Mouse (Mus musculus) liver, embryonic 15.5 days (tissue): Measurements from ENCODE around the gene Tmem151b. TPM values are rescaled to one million over a fixed set of nuclear protein-coding genes. Genes with fewer than 3 reads are reported as not detected.
A peak's percentile ranks its signal among the peaks of the same experiment; 100 is the strongest.

Source experiments
- ATAC-seq: fragments of 200-750 bp; cut with Nextera tagmentation; 2 replicates; pipeline ENCODE4 v1.8.0; 2017; ENCODE audit warnings: moderate number of reproducible peaks, mild to moderate bottlenecking, moderate library complexity; ENCODE audit not compliant: insufficient read depth
- H3K27ac ChIP-seq: fragments of 300-500 bp; sonication (generic); replicated peaks from 2 replicates; pipeline ENCODE4 v1.5.1; 2015; ENCODE audit warnings: mild to moderate bottlenecking, inconsistent platforms
- H3K27me3 ChIP-seq: fragments of 300-500 bp; sonication (generic); 2 replicates; pipeline ENCODE4 v1.6.1; 2015; ENCODE audit warnings: mild to moderate bottlenecking, inconsistent platforms
- H3K36me3 ChIP-seq: fragments of 300-500 bp; sonication (generic); replicated peaks from 2 replicates; pipeline ENCODE4 v1.6.1; 2015; ENCODE audit warnings: moderate library complexity, mild to moderate bottlenecking, inconsistent platforms
- H3K4me1 ChIP-seq: fragments of 300-500 bp; sonication (generic); replicated peaks from 2 replicates; pipeline ENCODE4 v1.6.1; 2015; ENCODE audit warnings: inconsistent platforms
- H3K4me2 ChIP-seq: fragments of 300-500 bp; sonication (generic); 2 replicates; pipeline ENCODE4 v1.6.1; 2015; ENCODE audit warnings: moderate library complexity, mild to moderate bottlenecking, inconsistent platforms
- H3K4me3 ChIP-seq: fragments of 300-500 bp; sonication (generic); replicated peaks from 2 replicates; pipeline ENCODE4 v1.5.1; 2015; ENCODE audit warnings: mild to moderate bottlenecking, inconsistent platforms
- H3K9ac ChIP-seq: fragments of 300-500 bp; sonication (generic); 2 replicates; pipeline ENCODE4 v1.6.1; 2015; ENCODE audit warnings: moderate library complexity, mild to moderate bottlenecking, inconsistent platforms
- H3K9me3 ChIP-seq: fragments of 300-500 bp; sonication (generic); replicated peaks from 2 replicates; pipeline ENCODE4 v1.6.1; 2016; ENCODE audit warnings: inconsistent platforms
- WGBS: fragments of 180-500 bp; shearing (Covaris S2); methylation state at CpG from one replicate; pipeline ENCODE4 v1.1.7; 2015; ENCODE audit warnings: mixed read lengths; ENCODE audit not compliant: insufficient replicate concordance; 5-methylcytosine and 5-hydroxymethylcytosine counted together
- polyA plus RNA-seq: library from polyadenylated mRNA; unstranded; fragments of >200 nt; fragmentation: Nextera tagmentation; extraction: Ambion mirVana; gene quantifications from 2 replicates; pipeline ENCODE4 v1.2.1, GENCODE M21; 2015

Gene Tmem151b
- polyA plus RNA-seq, 1 experiment from 2014 or later = 0.07 TPM

DNA sequence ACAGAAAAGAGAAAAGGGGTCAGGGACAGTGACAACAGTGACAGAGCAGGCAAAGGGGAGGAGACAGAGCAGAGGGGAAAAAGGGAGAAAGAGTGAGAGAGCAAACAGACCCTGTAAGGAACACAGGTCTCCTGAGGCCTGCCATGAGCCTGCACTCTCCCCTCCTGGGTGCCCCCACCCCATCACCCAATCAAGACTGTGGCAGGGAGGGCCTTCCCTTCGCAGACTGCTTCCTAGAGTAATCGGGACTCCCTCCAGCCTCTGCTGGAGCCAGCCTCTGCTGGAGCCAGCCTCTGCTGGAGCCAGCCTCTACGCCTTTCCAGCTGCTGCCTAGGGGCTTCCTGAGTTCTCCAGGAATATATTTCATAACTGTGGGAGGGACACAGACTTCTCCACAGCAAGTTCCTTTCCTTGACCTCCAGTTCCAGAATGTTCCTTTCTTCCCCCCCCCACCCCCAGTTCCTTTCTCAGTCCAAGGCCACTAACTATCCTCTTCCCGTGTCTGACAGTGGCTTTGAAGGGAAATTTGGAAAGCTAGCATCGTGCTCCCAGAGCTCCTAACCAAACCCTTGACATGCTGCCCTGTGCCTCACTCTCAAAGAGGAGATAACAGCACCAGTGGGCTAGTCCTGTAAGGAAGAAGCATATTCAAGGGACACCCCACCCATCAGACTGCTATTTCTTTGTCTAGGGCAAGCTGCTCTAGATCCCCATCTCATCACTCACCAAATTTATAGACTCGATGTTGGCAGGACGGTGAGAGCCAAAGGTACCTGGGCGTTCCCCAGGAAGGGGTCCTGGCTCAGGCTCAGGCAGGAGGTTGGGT lies 43.3 kb upstream of the Tmem151b start:
- H3K4me1 ChIP-seq = peaks cover 86% of the 10 kb centered on the region
- 14% methylated on average over 8 of the region's 8 CpGs for WGBS
- peak overlapping the region; percentile 76 for H3K9ac ChIP-seq
- peak overlapping the region; percentile 96 for H3K4me2 ChIP-seq
- no peaks in the 10 kb centered on the region for H3K9me3 ChIP-seq
- H3K27me3 ChIP-seq = no peaks in the 10 kb centered on the region
- peak overlapping the region; percentile 78 for H3K4me3 ChIP-seq
- peaks cover 45% of the 10 kb centered on the region for H3K36me3 ChIP-seq
- H3K27ac ChIP-seq = peak overlapping the region; percentile 94
- ATAC-seq = peak; percentile 62

DNA sequence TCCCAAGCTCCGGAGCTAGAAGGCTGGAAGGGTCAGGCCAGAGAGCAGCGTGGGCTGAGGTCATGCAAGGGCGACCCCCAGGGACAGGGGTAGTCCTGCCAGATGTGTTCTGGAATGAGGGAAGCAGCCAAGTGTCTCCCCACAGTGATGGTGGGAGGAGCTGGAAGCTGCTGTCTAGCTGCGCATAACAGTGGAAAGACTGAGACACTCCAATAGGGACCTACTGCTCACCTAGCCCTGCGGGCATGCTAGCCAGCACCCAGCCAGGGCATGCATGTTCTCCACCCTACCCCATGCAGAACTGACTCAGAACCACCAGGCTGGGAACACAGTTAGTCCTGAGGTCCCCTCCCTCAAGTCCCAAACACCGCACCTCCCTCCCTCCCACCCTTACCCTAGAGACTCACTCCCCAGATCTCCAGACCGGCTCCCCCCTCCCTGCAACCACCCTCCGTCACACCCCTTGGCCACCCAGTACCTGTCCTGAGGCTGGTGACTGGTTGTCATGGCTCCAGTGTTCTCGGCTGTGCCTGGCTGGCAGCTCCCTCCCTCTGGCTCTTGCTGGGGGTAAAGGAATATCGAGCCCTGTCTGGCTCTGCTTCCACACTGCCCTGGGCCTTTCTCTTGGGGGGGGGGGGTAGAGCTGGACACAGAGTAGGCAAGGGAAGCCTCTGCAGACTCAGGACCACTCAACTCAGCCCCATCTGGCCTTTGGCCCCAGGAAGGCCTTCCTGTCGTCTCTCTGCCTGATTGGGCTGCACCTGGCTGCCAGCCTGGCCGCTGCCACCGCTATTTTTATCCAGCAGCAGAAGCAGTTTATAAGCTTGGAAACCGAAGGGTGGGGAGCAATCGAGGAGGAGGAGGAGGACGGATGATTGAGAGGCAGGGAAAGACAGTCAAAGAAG lies 42.5 kb upstream of the Tmem151b start:
- H3K9me3 ChIP-seq = no peaks in the 10 kb centered on the region
- peaks cover 54% of the 10 kb centered on the region for H3K36me3 ChIP-seq
- H3K4me1 ChIP-seq = peaks cover 80% of the 10 kb centered on the region
- no peaks in the 10 kb centered on the region for H3K27me3 ChIP-seq
- 52% methylated on average over 16 of the region's 16 CpGs for WGBS
- H3K27ac ChIP-seq = peak overlapping the region; percentile 94
- H3K4me3 ChIP-seq = peak overlapping the region; percentile 78
- no peak for ATAC-seq
- peak overlapping the region; percentile 96 for H3K4me2 ChIP-seq
- H3K9ac ChIP-seq = peak overlapping the region; percentile 76

DNA sequence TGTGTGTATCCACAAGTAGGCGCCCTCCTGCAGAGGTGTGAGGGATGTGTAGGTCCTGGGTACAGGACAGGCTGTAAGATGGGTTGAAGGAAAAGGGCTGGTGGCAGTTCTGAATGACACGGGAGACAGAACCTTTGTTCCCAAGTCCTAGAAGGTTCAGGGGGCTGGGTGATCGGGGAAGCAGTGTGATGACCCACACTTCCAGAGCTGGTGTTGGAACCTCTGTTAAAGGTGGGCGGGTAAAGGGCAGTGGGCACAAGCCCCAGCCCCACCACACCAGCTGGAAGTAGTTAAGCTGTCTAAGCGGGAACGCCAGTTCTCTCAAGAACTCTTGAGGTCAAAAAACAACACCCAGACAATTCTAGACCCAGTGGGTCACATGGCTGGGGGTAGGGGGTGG lies 40.9 kb upstream of the Tmem151b start:
- 0 out of 2 replicates have a peak, but pooled peaks cover 3% of the 10 kb centered on the region for H3K9me3 ChIP-seq
- H3K4me1 ChIP-seq = peaks cover 75% of the 10 kb centered on the region
- no peak overlapping the region for H3K27ac ChIP-seq
- H3K36me3 ChIP-seq = peaks cover 69% of the 10 kb centered on the region
- no peak overlapping the region for H3K4me3 ChIP-seq
- no peaks in the 10 kb centered on the region for H3K27me3 ChIP-seq
- no peak overlapping the region for H3K4me2 ChIP-seq
- no peak for ATAC-seq
- no peak overlapping the region for H3K9ac ChIP-seq
- WGBS = 85% methylated on average over 6 of the region's 6 CpGs

DNA sequence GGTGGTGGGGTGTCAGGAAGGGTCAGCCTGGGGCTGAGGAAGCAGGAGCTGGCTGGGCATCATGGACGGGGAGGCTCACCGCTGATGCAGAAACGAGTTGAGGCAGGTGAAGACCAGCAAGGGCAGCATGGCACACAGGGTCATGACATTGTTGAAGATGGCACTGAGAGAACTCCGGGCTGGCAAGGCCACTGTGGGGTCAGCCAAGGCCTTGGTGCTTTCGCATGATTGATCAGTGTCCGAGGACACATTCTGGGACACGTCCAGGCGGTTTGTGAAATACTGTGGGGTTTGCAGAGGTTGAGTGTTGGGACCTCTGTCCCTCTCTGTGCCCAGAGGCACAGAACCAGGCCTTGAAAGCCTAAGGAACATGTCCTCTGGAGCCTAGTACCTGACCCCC lies 40.4 kb upstream of the Tmem151b start:
- Histone ChIP-seq H3K9me3 (0 out of 2 replicates have a peak, but pooled peaks cover 3% of the 10 kb centered on the region), H3K27me3 (no peaks in the 10 kb centered on the region), H3K27ac (no peak overlapping the region), H3K4me1 (peaks cover 75% of the 10 kb centered on the region), H3K36me3 (peaks cover 75% of the 10 kb centered on the region), H3K4me3 (no peak overlapping the region), H3K4me2 (no peak overlapping the region), H3K9ac (no peak overlapping the region)
- no peak for ATAC-seq
- WGBS = 82% methylated on average over 8 of the region's 8 CpGs

DNA sequence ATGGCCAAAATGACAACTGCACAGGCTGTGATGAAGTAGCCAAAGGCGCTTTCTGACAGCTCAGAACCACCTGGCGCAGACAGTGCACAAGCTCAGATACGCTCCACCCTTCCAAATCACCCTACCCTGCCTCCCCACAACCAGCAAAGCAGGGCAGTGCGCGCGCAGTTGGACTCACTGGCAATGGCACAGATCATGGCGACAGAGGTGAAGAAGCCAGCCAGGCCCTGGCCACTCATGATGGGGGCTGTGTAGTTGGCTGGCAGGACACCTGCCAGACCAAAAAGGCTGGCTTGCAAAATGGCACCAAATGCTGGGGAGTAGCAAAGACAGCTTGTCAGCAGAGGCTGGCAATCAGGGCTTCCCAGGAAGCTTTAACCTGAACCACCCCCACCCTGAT lies 39.8 kb upstream of the Tmem151b start:
- H3K4me1 ChIP-seq = peaks cover 75% of the 10 kb centered on the region

DNA sequence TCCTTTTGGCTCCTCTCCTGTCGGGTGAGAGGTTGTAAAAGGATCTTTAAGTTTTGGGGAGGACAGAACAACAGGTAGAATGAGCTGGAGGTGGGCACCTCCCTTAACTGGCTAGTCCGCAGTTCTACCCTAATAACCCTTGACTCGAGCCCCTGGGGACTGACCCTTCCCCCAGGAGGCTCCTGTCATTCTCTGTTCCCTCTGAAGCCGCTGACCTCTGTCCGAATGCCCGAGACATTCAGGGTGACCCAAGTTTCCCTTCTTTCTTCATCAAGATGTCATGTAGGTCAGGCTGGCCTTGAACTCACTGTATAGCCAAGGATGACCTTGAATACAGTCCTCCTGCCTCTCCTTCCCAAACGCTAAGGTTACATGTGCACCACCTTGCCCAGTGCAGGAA lies 38.9 kb upstream of the Tmem151b start:
- H3K4me1 ChIP-seq = peaks cover 75% of the 10 kb centered on the region
- H3K9ac ChIP-seq = no peak overlapping the region
- ATAC-seq = no peak
- no peaks in the 10 kb centered on the region for H3K27me3 ChIP-seq
- WGBS = 93% methylated on average over 7 of the region's 7 CpGs
- 0 out of 2 replicates have a peak, but pooled peaks cover 3% of the 10 kb centered on the region for H3K9me3 ChIP-seq
- peaks cover 82% of the 10 kb centered on the region for H3K36me3 ChIP-seq
- no peak overlapping the region for H3K4me3 ChIP-seq
- H3K4me2 ChIP-seq = no peak overlapping the region
- H3K27ac ChIP-seq = no peak overlapping the region

More for the DNA sequence above, 39.8 kb upstream of the Tmem151b start:
- WGBS = 98% methylated on average over 7 of the region's 7 CpGs
- no peak overlapping the region for H3K27ac ChIP-seq
- H3K4me2 ChIP-seq = no peak overlapping the region
- 0 out of 2 replicates have a peak, but pooled peaks cover 3% of the 10 kb centered on the region for H3K9me3 ChIP-seq
- H3K4me3 ChIP-seq = no peak overlapping the region
- H3K36me3 ChIP-seq = peaks cover 81% of the 10 kb centered on the region
- H3K27me3 ChIP-seq = no peaks in the 10 kb centered on the region
- no peak for ATAC-seq
- no peak overlapping the region for H3K9ac ChIP-seq

DNA sequence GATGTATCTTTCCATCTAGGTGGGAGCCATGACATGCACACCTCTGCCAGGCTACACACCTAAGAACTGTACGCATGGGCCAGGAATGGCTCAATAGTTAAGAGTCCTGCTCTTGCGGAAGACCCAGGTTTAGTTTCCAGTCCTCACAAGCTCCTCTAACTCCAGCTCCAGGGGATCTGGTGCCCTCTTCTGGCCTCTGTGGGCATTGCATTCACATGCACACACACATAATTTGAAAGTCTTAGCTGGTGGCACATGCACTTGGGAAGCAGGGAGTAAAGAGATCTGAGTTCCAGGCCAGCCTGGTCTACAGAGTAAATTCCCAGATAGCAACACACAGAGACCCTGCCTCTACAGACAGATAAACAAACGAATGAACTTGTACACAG lies 37.0 kb upstream of the Tmem151b start:
- Histone ChIP-seq H3K4me1 (peaks cover 75% of the 10 kb centered on the region), H3K4me3 (no peak overlapping the region), H3K27ac (0 out of 2 replicates have a peak overlapping the region, but pooled peaks have one; percentile 89), H3K27me3 (no peaks in the 10 kb centered on the region), H3K9me3 (0 out of 2 replicates have a peak, but pooled peaks cover 3% of the 10 kb centered on the region), H3K9ac (no peak overlapping the region), H3K36me3 (peaks cover 74% of the 10 kb centered on the region), H3K4me2 (no peak overlapping the region)
- no peak for ATAC-seq
- WGBS = 94% methylated on average over 3 of the region's 3 CpGs

DNA sequence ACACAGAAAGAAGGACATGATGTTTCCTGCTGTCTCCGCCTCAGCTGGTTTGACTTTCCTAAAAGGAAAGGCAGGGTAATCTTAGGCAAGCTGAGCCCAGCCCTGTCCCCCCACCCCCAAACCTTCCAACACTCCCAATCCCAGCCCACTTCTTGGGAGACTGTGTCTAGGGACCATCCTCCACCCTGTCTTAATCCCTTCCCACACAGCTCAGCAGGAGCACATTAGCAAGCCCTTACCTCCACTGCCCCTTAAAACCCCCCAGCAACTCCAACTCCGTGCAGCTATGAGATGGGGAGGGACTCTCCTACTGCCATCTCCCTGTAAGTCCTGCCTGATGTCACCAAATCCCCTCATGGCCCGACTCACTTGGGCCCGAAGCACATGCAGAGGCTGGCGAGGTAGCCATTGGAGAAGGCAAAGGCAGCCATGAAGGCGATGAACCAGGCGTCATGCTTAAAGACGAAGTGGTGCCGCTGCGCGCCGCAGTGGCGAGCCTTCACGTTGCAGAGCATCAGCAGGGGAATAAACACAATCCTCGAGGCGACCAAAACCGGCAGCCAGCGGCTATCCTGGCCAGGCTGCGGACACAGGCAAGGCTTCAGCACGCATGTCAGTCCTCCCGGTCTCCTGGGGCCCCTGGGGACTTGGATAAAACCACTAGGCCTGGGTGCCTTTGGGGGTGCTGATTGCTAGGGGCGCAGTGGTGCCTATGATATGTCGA lies 36.4 kb upstream of the Tmem151b start:
- 78% methylated on average over 23 of the region's 23 CpGs for WGBS
- H3K27me3 ChIP-seq = no peaks in the 10 kb centered on the region
- H3K4me1 ChIP-seq = peaks cover 75% of the 10 kb centered on the region
- 0 out of 2 replicates have a peak overlapping the region, but pooled peaks have one; percentile 25 for H3K4me2 ChIP-seq
- no peak overlapping the region for H3K9ac ChIP-seq
- 0 out of 2 replicates have a peak, but pooled peaks cover 3% of the 10 kb centered on the region for H3K9me3 ChIP-seq
- peaks cover 68% of the 10 kb centered on the region for H3K36me3 ChIP-seq
- H3K27ac ChIP-seq = peak overlapping the region; percentile 89
- no peak for ATAC-seq
- H3K4me3 ChIP-seq = no peak overlapping the region

DNA sequence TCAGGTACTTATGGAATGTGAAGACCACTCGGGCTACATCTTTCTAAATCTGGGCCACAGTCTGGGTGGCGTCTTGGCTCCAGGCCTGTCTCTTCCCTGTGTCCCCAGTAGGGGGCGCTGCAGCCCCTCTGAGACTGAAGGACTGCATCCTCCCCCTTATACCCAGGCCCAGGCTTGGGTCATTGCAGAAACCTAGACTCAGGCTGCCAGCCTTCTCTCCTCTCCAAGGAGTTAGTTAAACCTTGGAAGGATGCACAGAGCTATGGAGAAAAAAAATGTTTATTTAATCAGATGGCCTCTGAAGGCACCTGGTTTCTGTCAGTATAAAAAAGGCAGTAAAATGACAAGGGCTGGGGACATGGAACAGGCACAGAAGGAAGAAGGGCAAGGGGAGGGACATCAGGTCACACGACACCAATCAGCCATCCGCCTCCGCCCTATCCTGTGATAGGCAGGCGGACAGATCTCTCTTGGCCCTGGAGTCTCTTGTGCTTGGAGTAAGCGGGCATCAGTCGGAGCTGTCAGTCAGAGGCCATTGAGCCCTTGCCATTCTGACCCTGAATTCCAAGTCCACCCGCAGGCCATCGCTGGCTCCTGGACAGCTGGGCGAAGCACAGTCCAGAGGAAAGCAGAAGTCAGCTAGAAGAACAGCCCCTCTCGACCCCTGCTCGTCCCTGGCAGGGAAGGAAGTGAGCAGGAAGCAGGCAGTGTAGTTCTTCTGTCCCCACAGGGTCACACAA lies 35.6 kb upstream of the Tmem151b start:
- H3K9ac ChIP-seq = no peak overlapping the region
- no peak overlapping the region for H3K4me3 ChIP-seq
- peak; percentile 43 for ATAC-seq
- peak overlapping the region; percentile 25; the same call in 1 of the 2 replicates for H3K4me2 ChIP-seq
- peaks cover 74% of the 10 kb centered on the region for H3K4me1 ChIP-seq
- WGBS = 37% methylated on average over 14 of the region's 14 CpGs
- H3K27me3 ChIP-seq = no peaks in the 10 kb centered on the region
- 0 out of 2 replicates have a peak, but pooled peaks cover 3% of the 10 kb centered on the region for H3K9me3 ChIP-seq
- H3K36me3 ChIP-seq = peaks cover 60% of the 10 kb centered on the region
- H3K27ac ChIP-seq = peak overlapping the region; percentile 89
